Mouse (Mus musculus) gastrocnemius, adult 2 months (tissue): Measurements from ENCODE around the gene 4930402F06Rik. TPM values are rescaled to one million over a fixed set of nuclear protein-coding genes. Genes with fewer than 3 reads are reported as not detected.

Source experiments
- DNase-seq: peaks from one replicate; pipeline ENCODE4 v3.0.0; 2022
- H3K27ac ChIP-seq: fragments of 200-600 bp; 2 replicates; pipeline ENCODE4 v1.8.1; 2022; ENCODE audit warnings: mild to moderate bottlenecking
- H3K4me3 ChIP-seq: fragments of 200-600 bp; 2 replicates; pipeline ENCODE4 v1.8.1; 2022; ENCODE audit warnings: mild to moderate bottlenecking, moderate library complexity
- CTCF ChIP-seq: fragments of 200-600 bp; IDR thresholded peaks from 2 replicates; pipeline ENCODE4 v1.8.1; 2022; ENCODE audit warnings: antibody characterized with exemption, mild to moderate bottlenecking, moderate library complexity
- intact Hi-C: fragments of 180-260 bp; cut with DNase I; formaldehyde crosslinking; loops from one replicate; pipeline ENCODE4 v1.15.1; 2025
- total RNA-seq, 2 experiments: library from RNA; stranded (reverse); gene quantifications; 2 replicates each; pipeline ENCODE4 v1.2.3; 2021

The 4930402F06Rik gene
- total RNA-seq, 2 experiments from 2014 or later: not detected

GRCm38 (mm10) chr2:35328064-35328792, 68.7 kb downstream of the 4930402F06Rik start:
- peak overlapping the region; percentile 20; the same call in 1 of the 2 replicates for H3K27ac ChIP-seq

GRCm38 (mm10) chr2:35327583-35327982, 69.4 kb downstream of the 4930402F06Rik start:
- peak overlapping the region; percentile 2; the same call in 1 of the 2 replicates for H3K27ac ChIP-seq
- no peak for DNase-seq
- TF ChIP-seq CTCF: no peak
- intact Hi-C loops: no loop called here
- peak overlapping the region; percentile 5 for H3K4me3 ChIP-seq

More at GRCm38 (mm10) chr2:35328064-35328792, 68.7 kb downstream of the 4930402F06Rik start:
- DNase-seq: no peak
- no peak overlapping the region for H3K4me3 ChIP-seq
- TF ChIP-seq CTCF: no peak
- intact Hi-C loops: no loop called here

GRCm38 (mm10) chr2:35326931-35327330, 70.0 kb downstream of the 4930402F06Rik start:
- Histone ChIP-seq H3K4me3 (no peak overlapping the region), H3K27ac (no peak overlapping the region)
- TF ChIP-seq CTCF: no peak
- DNase-seq: no peak
- intact Hi-C loops: no loop called here

- no peak for TF ChIP-seq CTCF
- H3K27ac ChIP-seq: no peak overlapping the region
- no peak for DNase-seq
- no peak overlapping the region for H3K4me3 ChIP-seq
- intact Hi-C loops: no loop called here
Measured at GRCm38 (mm10) chr2:35325930-35326329, 71.0 kb downstream of the 4930402F06Rik start.

Other genes starting within 250 kb of the 4930402F06Rik start
- 10 to 100 TPM; 87.9 to 91.5 TPM for gene Rab14, start 196.1 kb downstream of the 4930402F06Rik start, total RNA-seq
- 100 to 1,000 TPM; 676 to 777 TPM for gene Gsn, start 140.8 kb downstream of the 4930402F06Rik start, total RNA-seq
- 10 to 100 TPM; 17.1 to 30.1 TPM for gene Stom, start 60.2 kb downstream of the 4930402F06Rik start, total RNA-seq
- gene 4930568D16Rik, start 29.4 kb downstream of the 4930402F06Rik start, total RNA-seq: not detected
- gene Ggta1, start 66.1 kb upstream of the 4930402F06Rik start, total RNA-seq: 10 to 100 TPM in 1 of 2 experiments, 1 to 10 TPM in 1; 6.3 to 11.2 TPM
- 10 to 100 TPM; 38.2 to 52.0 TPM for gene Dab2ip, start 161.1 kb upstream of the 4930402F06Rik start, total RNA-seq